Mouse (Mus musculus): ENCODE data around the gene Slc38a10. TPM values are rescaled to one million over a fixed set of nuclear protein-coding genes. Genes with fewer than 3 reads are reported as not detected.

Slc38a10 gene
- polyA plus RNA-seq, 1 experiment from 2014 or later = 90.2 TPM

DNA sequence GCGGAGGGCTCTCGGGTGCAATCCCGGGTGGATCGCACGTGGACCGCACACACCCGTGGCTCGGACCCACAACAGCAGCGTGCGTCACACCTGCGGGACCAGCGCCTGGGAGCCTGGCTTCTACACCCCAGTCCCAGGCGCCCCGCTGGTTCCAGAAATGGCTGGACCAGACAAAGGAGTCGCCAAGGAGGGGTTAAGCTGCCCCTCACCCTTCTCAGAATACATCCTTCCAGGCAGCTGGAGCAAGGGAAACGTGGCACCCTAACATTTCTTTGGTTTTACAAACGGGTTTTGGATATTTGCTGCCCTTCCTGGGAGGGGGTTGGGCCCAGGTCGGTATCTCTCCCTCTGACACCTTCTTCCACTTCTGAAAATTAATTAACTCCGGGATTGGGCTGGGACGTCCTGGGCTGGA, 35.7 kb upstream of the Slc38a10 start:
- Histone ChIP-seq H3K4me1 (peaks cover 68% of the 10 kb centered on the region), H3K9ac (peak overlapping the region; percentile 84; the same call in 1 of the 2 replicates), H3K4me3 (replicated peaks) (peak overlapping the region; percentile 78), H3K9me3 (replicated peaks) (no peaks in the 10 kb centered on the region), H3K36me3 (no peaks in the 10 kb centered on the region), H3K4me2 (replicated peaks) (peak overlapping the region; percentile 79), H3K27ac (replicated peaks) (peak overlapping the region; percentile 63; the same call in 1 of the 2 replicates), H3K27me3 (no peaks in the 10 kb centered on the region)
- ATAC-seq (ENCODE audit: insufficient number of reproducible peaks, low FRiP score, low TSS enrichment, low read depth) = no peak
- 9% methylated on average over 20 of the region's 20 CpGs for WGBS

DNA sequence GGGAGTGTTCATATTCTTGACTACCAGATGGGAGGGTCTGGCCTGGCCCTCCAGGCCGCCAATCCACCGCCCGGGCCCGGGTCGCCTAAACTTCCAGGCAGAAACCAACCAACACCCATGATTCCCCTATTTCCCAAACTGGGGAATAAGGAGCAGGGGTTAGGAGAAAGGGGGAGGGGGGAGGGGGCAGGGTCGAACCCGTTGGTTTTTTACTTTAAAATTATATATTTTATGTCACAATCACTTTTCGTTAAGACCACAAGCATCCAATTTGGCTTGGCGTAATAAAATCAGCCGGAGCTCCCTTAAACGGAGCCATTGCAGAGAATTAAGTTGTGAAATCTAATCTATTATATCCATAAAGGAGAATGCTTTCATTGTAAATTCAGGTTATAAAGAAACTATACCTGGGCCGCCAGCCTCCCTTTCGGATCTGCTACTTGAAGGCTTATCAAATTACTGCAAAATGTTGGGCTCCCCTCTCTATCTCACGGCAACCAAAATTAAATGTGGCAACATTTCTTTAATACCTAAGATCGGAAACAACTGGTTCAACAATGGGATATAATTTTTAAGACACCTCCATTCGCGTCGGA, 35.1 kb upstream of the Slc38a10 start:
- Histone ChIP-seq H3K4me2 (replicated peaks) (peak overlapping the region; percentile 79), H3K36me3 (no peaks in the 10 kb centered on the region), H3K9ac (peak overlapping the region; percentile 84), H3K27me3 (no peaks in the 10 kb centered on the region), H3K9me3 (replicated peaks) (no peaks in the 10 kb centered on the region), H3K4me3 (replicated peaks) (peak overlapping the region; percentile 78), H3K27ac (replicated peaks) (peak overlapping the region; percentile 85), H3K4me1 (peaks cover 64% of the 10 kb centered on the region)
- ATAC-seq (ENCODE audit: insufficient number of reproducible peaks, low FRiP score, low TSS enrichment, low read depth) = no peak
- 12% methylated on average over 18 of the region's 18 CpGs for WGBS

DNA sequence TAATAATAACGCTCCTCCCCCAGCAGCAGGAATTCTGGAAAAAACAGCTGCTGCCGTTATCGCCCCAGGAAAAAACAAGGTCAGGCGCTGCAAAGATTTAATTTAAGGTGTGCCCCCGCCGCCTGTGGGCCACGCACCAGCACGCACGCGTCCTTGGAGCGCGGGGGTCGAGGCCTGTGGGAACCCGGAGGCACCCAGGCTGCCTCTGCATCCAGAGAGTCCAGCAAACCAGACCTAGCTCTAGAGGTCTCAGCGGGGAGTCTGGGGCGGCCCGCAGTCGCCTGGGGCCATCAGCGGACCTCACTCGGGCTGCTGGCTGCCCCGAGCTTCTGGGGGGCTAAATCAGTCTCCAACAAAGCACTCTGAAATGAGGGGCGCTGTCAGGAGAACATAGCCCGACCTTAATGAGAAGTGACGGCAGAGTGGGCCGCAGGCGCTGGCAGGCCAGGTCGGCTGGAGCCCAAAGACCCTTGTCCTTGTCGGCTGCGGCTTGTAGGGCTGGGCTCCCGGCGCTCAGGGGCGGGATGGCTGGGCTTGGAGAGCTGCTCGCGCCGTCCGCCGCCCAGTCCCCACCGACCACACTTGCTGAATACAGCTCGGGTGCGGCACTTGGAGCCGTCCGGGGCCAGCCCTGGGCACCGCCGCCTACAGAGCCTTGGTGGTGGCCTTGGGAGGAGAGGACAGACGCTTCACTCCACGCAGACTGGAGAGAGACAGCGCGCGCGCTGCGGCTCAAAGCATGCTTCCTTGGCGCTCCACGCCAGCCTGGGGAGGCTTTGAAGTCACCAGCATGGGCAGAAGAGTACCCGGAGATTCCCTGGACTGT, 34.4 kb upstream of the Slc38a10 start:
- WGBS = 3% methylated on average over 54 of the region's 54 CpGs
- Histone ChIP-seq H3K36me3 (no peaks in the 10 kb centered on the region), H3K9me3 (replicated peaks) (no peaks in the 10 kb centered on the region), H3K4me1 (peaks cover 58% of the 10 kb centered on the region), H3K4me2 (replicated peaks) (peak overlapping the region; percentile 79), H3K9ac (peak overlapping the region; percentile 84), H3K27me3 (no peaks in the 10 kb centered on the region), H3K27ac (replicated peaks) (peak overlapping the region; percentile 85), H3K4me3 (replicated peaks) (peak overlapping the region; percentile 78)
- ATAC-seq (ENCODE audit: insufficient number of reproducible peaks, low FRiP score, low TSS enrichment, low read depth) = peak; percentile 12; the same call in 1 of the 2 replicates

DNA sequence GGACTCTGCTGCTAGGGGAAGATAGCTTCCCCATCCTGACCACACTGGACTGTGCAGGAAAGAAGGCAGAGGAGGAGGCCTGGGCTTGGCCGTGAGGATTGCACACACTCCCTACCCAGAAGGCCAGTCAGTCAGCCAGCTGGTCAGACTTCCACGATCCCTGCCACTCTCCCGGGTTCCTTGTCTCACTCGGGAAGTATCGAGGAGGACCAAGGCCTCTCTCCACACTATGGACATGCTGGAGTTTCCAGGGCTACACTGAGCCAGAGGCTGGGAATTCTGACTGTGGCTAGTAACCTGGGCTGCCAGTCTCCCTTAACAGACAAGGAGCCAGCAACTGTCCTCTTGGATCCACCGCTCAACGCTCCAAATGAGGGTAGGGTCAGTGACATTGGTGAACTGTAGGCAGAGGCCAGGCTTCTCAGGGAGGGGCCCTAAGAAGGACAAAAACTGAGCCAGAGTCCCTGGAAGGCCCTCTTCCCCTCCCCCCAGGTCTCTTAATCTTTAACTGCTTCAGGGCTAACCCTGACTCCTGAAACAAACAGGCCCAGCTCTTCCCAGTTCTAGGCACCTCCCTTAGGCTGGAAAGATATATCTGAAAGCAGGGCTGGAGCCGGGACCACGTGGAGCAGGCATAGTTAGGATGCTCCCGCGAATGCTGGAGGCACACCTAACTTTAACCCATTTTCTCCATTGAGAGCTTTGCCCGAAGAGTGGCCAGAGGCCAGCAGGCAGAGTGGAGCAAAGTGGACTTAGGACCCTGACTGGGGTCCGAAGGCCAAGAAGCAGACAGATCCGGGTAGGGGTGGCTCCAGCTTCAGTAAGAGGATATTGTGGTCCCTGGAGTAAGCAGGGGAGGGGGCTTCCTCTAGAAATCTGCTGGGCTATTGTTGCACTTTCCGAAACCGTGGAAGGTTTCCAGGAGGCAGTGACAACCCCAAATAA, 33.5 kb upstream of the Slc38a10 start:
- Histone ChIP-seq H3K36me3 (no peaks in the 10 kb centered on the region), H3K4me3 (replicated peaks) (peak overlapping the region; percentile 78), H3K9me3 (replicated peaks) (no peaks in the 10 kb centered on the region), H3K4me1 (peaks cover 55% of the 10 kb centered on the region), H3K4me2 (replicated peaks) (peak overlapping the region; percentile 79), H3K27me3 (no peaks in the 10 kb centered on the region), H3K27ac (replicated peaks) (peak overlapping the region; percentile 85), H3K9ac (peak overlapping the region; percentile 84; the same call in 1 of the 2 replicates)
- no peak for ATAC-seq (ENCODE audit: insufficient number of reproducible peaks, low FRiP score, low TSS enrichment, low read depth)
- 22% methylated on average over 16 of the region's 16 CpGs for whole genome bisulfite sequencing

DNA sequence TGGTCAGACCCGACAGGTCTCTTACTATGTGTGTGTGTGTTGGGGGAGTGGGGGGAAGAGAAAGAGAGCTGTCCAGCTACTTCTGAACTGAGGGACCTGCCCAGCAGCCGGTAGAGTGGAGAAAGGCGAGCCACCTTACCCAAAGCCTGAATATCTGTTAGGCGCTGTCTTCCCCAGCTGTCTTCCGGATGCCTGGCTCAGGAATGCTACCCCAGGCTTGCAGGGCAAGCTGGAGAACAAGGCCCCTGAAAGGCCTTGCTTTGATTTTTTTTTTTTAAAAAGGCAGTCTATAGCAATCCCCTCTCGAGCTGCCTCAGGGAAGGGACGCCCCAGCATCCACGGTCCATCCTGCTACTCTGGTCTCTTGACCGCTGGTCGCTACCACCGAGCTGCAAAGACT, 32.6 kb upstream of the Slc38a10 start:
- Histone ChIP-seq H3K36me3 (no peaks in the 10 kb centered on the region), H3K27ac (replicated peaks) (peak overlapping the region; percentile 85), H3K4me2 (replicated peaks) (peak overlapping the region; percentile 79; the same call in 1 of the 2 replicates), H3K4me3 (replicated peaks) (no peak overlapping the region), H3K27me3 (no peaks in the 10 kb centered on the region), H3K4me1 (peaks cover 55% of the 10 kb centered on the region), H3K9me3 (replicated peaks) (no peaks in the 10 kb centered on the region), H3K9ac (no peak overlapping the region)
- ATAC-seq (ENCODE audit: insufficient number of reproducible peaks, low FRiP score, low TSS enrichment, low read depth) = no peak
- WGBS = 33% methylated on average over 11 of the region's 11 CpGs

DNA sequence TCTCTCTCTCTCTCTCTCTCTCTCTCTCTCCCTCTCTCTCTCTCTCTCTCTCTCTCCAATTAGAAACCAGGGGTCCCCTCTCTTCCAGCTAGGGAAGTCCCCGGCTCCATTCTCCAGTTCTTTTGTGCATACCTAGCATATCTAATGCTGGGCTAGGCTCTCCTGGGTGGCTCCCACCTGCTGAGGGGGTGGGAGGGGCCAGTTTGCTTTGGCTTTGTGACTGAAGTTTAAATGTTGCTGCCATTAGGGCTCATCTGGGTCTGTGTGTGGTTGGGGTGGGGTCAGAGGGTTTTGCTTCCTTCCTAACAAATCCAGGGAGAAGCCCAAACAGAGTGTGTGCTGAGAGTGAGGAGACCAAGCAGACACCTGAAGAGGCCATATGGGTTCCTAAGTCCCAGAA, 32.0 kb upstream of the Slc38a10 start:
- Histone ChIP-seq H3K9me3 (replicated peaks) (no peaks in the 10 kb centered on the region), H3K27ac (replicated peaks) (peak overlapping the region; percentile 85; the same call in 1 of the 2 replicates), H3K4me1 (peaks cover 54% of the 10 kb centered on the region), H3K4me2 (replicated peaks) (no peak overlapping the region), H3K9ac (no peak overlapping the region), H3K27me3 (no peaks in the 10 kb centered on the region), H3K4me3 (replicated peaks) (no peak overlapping the region), H3K36me3 (no peaks in the 10 kb centered on the region)
- 20% methylated on average over 1 of the region's 1 CpGs for WGBS
- ATAC-seq (ENCODE audit: insufficient number of reproducible peaks, low FRiP score, low TSS enrichment, low read depth) = no peak

DNA sequence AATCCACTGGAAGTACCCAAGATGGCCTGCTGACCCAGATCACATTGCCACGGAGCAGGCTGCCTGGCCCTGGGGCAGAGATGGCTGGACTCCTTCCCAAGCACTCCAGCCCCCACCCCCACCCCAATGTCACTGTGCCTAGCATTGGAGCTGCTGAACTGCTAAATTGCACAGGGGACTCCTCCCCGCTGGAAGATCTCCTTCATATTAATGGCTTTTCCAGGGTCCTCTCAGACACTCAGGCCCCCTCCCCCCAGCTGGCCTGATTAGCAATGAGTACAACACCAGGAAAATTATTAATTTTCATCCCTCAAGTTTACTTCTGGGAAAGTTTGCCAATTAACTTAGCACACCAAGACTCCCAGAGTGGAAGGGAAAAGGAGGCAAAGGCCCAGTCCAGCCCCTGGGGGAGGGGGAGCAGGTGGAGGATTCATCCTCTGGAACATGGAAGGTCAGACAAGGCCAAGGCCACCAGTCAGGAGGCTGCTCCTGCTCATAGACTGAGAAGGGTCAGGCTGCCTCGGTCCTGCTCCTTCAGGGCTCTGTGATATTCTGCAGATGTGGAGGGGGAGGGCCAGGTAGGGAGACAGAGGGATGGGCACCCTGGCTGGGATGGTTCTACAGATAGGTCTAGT, 31.4 kb upstream of the Slc38a10 start:
- Histone ChIP-seq H3K27ac (replicated peaks) (no peak overlapping the region), H3K4me2 (replicated peaks) (no peak overlapping the region), H3K4me1 (peaks cover 49% of the 10 kb centered on the region), H3K4me3 (replicated peaks) (no peak overlapping the region), H3K9ac (no peak overlapping the region), H3K36me3 (no peaks in the 10 kb centered on the region), H3K9me3 (replicated peaks) (no peaks in the 10 kb centered on the region), H3K27me3 (no peaks in the 10 kb centered on the region)
- ATAC-seq (ENCODE audit: insufficient number of reproducible peaks, low FRiP score, low TSS enrichment, low read depth) = no peak
- 24% methylated on average over 3 of the region's 3 CpGs for WGBS

DNA sequence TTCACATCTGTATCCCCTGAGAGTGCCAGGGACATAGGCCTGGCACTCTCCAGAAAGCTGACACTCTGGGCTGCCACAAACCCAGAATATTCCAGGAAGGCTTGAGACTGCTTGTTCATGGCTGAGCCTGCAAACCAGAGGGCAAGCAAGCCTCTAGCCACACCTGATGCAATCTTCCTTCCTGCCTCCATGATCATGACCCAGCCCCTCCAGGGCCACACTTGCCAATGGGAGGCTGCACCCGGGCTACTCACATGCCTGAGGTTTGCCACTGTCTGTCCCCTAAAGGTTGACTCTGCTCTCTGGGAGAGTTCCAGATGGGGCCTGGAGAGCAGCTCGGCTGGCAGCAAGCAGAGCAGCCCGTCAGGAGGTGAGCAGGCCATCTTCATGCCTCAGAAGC, 30.2 kb upstream of the Slc38a10 start:
- no peak overlapping the region for H3K4me2 ChIP-seq (replicated peaks)
- H3K27me3 ChIP-seq = no peaks in the 10 kb centered on the region
- H3K4me1 ChIP-seq = peaks cover 40% of the 10 kb centered on the region
- no peak overlapping the region for H3K27ac ChIP-seq (replicated peaks)
- H3K9me3 ChIP-seq (replicated peaks) = no peaks in the 10 kb centered on the region
- H3K9ac ChIP-seq = no peak overlapping the region
- no peaks in the 10 kb centered on the region for H3K36me3 ChIP-seq
- no peak overlapping the region for H3K4me3 ChIP-seq (replicated peaks)
- WGBS = 63% methylated on average over 3 of the region's 3 CpGs
- no peak for ATAC-seq (ENCODE audit: insufficient number of reproducible peaks, low FRiP score, low TSS enrichment, low read depth)

DNA sequence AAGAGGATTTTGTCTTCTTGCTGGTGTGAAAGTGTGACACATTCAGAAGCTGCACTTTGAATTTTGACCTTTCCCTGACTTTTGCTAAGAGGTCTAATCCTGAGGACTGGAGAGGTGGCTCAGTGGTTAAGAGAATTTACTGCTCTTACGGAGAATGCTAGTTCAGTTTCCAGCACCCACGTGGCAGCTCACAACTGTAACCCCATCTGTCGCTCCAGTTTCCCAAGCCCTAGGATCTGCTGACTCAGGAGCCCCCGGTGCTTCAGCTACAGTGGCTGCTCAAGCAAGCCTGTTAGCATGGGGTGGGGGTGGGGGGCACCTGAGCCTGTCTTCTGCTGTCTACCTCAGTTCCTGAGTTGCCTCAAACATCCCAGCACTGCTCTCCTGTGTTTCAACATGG, 28.2 kb upstream of the Slc38a10 start:
- no peak overlapping the region for H3K9ac ChIP-seq
- no peaks in the 10 kb centered on the region for H3K36me3 ChIP-seq
- H3K4me2 ChIP-seq (replicated peaks) = no peak overlapping the region
- H3K9me3 ChIP-seq (replicated peaks) = no peaks in the 10 kb centered on the region
- no peaks in the 10 kb centered on the region for H3K27me3 ChIP-seq
- 23% methylated on average over 4 of the region's 4 CpGs for WGBS
- H3K4me1 ChIP-seq = peaks cover 24% of the 10 kb centered on the region
- ATAC-seq (ENCODE audit: insufficient number of reproducible peaks, low FRiP score, low TSS enrichment, low read depth) = no peak
- H3K27ac ChIP-seq (replicated peaks) = no peak overlapping the region
- no peak overlapping the region for H3K4me3 ChIP-seq (replicated peaks)

DNA sequence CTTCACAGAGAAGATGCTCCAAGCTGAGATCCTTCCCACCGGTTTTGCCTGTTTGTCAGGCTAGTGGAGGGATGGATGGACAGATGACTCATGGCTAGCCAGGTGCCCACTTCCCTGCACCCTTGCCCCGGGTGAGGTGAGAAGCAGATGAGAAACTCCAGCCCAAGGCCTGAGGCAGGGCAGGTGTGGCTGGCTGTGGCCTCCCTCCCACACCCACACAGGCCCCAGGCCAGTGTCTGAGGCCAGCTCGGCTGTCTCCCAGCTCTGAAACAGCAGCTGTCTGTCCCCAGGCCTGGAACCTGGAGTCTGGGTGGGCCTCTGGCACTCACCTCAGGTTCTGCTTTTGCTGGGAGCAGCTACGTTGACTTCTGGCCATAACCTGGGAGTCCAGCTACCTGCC, 24.8 kb upstream of the Slc38a10 start:
- Histone ChIP-seq H3K27me3 (no peaks in the 10 kb centered on the region), H3K4me2 (replicated peaks) (no peak overlapping the region), H3K9me3 (replicated peaks) (no peaks in the 10 kb centered on the region), H3K9ac (no peak overlapping the region), H3K4me3 (replicated peaks) (no peak overlapping the region), H3K27ac (replicated peaks) (no peak overlapping the region), H3K4me1 (peaks cover 9% of the 10 kb centered on the region; the same call in 1 of the 2 replicates), H3K36me3 (no peaks in the 10 kb centered on the region)
- ATAC-seq (ENCODE audit: insufficient number of reproducible peaks, low FRiP score, low TSS enrichment, low read depth) = no peak
- WGBS = 59% methylated on average over 4 of the region's 4 CpGs

All from embryonic facial prominence, embryonic 15.5 days (tissue).